Mouse (Mus musculus) limb, embryonic 11.5 days (tissue): ENCODE data around the gene Rfx8. TPM values are rescaled to one million over a fixed set of nuclear protein-coding genes. Genes with fewer than 3 reads are reported as not detected.
"Not testable (repeated sequence)": the region's sequence is repeated elsewhere in the genome, so short reads cannot be mapped to it uniquely, and the experiment has no call there.

ENCODE experiments used
- ATAC-seq: fragments of 200-750 bp; cut with Nextera tagmentation; 2 replicates; pipeline ENCODE4 v1.8.0; 2017; ENCODE audit warnings: low read depth; ENCODE audit not compliant: insufficient number of reproducible peaks, low FRiP score, low TSS enrichment
- DNase-seq: peaks from one replicate; pipeline ENCODE4 v3.0.0-alpha.2; 2015; ENCODE audit warnings: low spot score
- H3K27ac ChIP-seq: fragments of 300-500 bp; sonication (generic); replicated peaks from 2 replicates; pipeline ENCODE4 v1.5.1; 2014; ENCODE audit warnings: low read depth, mild to moderate bottlenecking, low read length
- H3K27me3 ChIP-seq: fragments of 300-500 bp; sonication (generic); 2 replicates; pipeline ENCODE4 v1.6.1; 2014; ENCODE audit warnings: mild to moderate bottlenecking, low read length, mixed read lengths; ENCODE audit not compliant: control insufficient read depth, insufficient read depth
- H3K36me3 ChIP-seq: fragments of 300-500 bp; sonication (generic); 2 replicates; pipeline ENCODE4 v1.6.1; 2014; ENCODE audit warnings: mild to moderate bottlenecking, low read length, moderate library complexity, mixed read lengths; ENCODE audit not compliant: control insufficient read depth, insufficient read depth
- H3K4me1 ChIP-seq: fragments of 300-500 bp; sonication (generic); 2 replicates; pipeline ENCODE4 v1.6.1; 2014; ENCODE audit warnings: low read length, mixed read lengths; ENCODE audit not compliant: control insufficient read depth, insufficient read depth
- H3K4me2 ChIP-seq: fragments of 300-500 bp; sonication (generic); 2 replicates; pipeline ENCODE4 v1.6.1; 2014; ENCODE audit warnings: low read depth, mild to moderate bottlenecking, moderate library complexity; ENCODE audit not compliant: severe bottlenecking
- H3K4me3 ChIP-seq: fragments of 300-500 bp; sonication (generic); 2 replicates; pipeline ENCODE4 v1.5.1; 2014; ENCODE audit warnings: low read depth, low read length
- H3K9ac ChIP-seq: fragments of 300-500 bp; sonication (generic); 2 replicates; pipeline ENCODE4 v1.6.1; 2014; ENCODE audit warnings: mild to moderate bottlenecking, low read length
- H3K9me3 ChIP-seq: fragments of 300-500 bp; sonication (generic); 2 replicates; pipeline ENCODE4 v1.6.1; 2016; ENCODE audit warnings: low read length; ENCODE audit not compliant: control insufficient read depth
- WGBS: fragments of 180-500 bp; shearing (Covaris S2); extraction: QIAGEN DNeasy Blood & Tissue Kit; methylation state at CpG from one replicate; pipeline ENCODE4 v1.1.7; 2014; 5-methylcytosine and 5-hydroxymethylcytosine counted together
- polyA plus RNA-seq: library from polyadenylated mRNA; unstranded; fragments of >200 nt; fragmentation: Nextera tagmentation; extraction: Ambion mirVana; gene quantifications from 2 replicates; pipeline ENCODE4 v1.2.1, GENCODE M21; 2014

Gene Rfx8
- polyA plus RNA-seq, 1 experiment from 2014 or later = 0.96 TPM

DNA sequence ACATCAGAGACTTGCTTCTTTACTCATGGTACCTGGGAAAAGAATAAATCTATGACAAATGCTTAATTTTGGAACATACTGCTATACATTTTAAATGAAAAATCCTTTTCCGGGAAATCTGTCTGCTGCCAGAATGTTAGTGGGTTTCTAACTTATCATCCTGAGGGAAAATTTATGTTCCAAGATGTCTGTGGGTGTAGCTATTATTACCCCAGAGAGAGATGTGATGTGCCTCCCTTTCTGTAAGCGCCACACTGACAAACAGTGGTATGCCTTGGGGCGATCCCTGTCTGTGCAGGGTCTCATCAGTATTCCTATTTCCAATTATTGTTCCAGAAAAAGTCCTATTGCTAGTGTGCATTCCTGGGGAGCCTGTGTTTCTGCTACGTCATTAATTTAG, 57.7 kb downstream of the Rfx8 start:
- no peak overlapping the region for H3K9ac ChIP-seq
- WGBS = 88% methylated on average over 4 of the region's 4 CpGs
- H3K9me3 ChIP-seq = no peaks in the 10 kb centered on the region
- ATAC-seq (no peak), DNase-seq (no peak)
- H3K4me3 ChIP-seq = no peak overlapping the region
- H3K4me2 ChIP-seq = no peak overlapping the region
- no peaks in the 10 kb centered on the region for H3K27me3 ChIP-seq
- H3K36me3 ChIP-seq = no peaks in the 10 kb centered on the region
- H3K4me1 ChIP-seq = no peaks in the 10 kb centered on the region; the same call in 1 of the 2 replicates
- no peak overlapping the region for H3K27ac ChIP-seq

DNA sequence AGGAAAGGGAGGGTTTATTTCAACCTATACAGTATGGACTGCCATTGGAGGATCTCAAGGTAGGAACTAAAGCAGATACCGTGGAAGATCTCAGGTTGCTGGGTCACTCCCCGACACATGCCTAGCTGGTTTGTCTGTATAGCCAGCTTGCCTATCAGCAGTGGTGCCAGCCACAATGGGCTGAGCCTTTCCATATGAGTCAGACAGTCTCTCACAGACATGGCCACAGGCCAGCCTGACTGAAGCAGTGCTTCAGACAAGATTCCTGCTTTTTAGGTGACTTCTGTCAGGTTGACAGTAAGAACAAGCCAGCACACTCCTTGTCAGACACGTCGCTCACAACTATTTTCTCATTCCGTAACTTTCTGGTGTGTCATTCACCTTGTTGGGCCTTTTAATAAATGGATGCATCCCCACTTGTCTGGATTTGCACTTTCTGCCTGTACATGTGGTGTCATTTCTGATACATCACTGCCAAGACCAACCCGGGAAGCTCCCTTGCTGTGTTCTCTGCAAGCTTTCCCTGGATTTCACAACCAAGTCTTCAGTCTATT, 63.7 kb downstream of the Rfx8 start:
- H3K9ac ChIP-seq = no peak overlapping the region
- no peaks in the 10 kb centered on the region for H3K36me3 ChIP-seq
- H3K27me3 ChIP-seq = peaks cover 2% of the 10 kb centered on the region
- DNase-seq (no peak), ATAC-seq (no peak)
- no peaks in the 10 kb centered on the region for H3K4me1 ChIP-seq
- no peaks in the 10 kb centered on the region for H3K9me3 ChIP-seq
- no peak overlapping the region for H3K4me2 ChIP-seq
- WGBS = 75% methylated on average over 6 of the region's 6 CpGs
- H3K4me3 ChIP-seq = no peak overlapping the region
- no peak overlapping the region for H3K27ac ChIP-seq

DNA sequence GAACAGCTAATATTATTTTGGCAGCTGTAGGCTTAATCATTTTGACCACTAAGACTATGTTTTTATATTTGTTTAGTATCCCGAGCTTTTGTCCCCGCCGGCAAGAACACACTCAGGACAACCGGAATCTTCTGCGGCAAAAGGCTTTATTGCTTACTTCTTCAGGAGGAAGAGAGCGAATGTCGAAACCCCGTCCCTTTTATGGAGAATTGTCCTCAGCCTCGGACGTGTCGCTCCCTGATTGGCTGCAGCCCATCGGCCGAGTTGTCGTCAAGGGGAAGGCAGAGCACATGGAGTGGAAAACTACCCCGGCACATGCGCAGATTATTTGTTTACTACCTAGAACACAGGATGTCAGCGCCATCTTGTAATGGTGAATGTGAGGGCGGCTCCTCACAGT, 65.9 kb downstream of the Rfx8 start:
- not testable (repeated sequence) for H3K9ac ChIP-seq, ATAC-seq, H3K9me3 ChIP-seq, DNase-seq, H3K4me3 ChIP-seq, H3K4me1 ChIP-seq, H3K4me2 ChIP-seq, H3K27ac ChIP-seq, H3K36me3 ChIP-seq
- H3K27me3 ChIP-seq = peaks cover 19% of the 10 kb centered on the region
- WGBS = 90% methylated on average over 18 of the region's 18 CpGs

DNA sequence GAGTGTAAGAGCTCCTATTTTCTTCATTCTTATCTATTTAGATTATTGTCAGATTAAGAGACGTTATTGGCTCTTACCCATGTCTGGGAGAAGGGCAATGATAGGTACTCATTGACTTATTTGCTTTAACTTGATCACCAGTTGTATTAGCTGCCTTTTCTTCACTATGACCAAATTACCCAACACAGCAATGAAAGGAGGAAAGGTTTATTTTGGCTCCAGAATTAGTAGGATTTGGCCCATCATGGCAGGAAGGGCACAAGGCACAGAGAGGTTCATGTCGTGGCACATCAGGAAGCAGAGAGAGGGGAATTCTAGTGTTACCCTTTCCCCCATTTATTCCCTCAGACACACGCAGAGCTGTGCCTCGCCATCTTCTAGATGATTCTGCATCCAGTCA, 67.8 kb downstream of the Rfx8 start:
- 84% methylated on average over 4 of the region's 4 CpGs for WGBS
- Histone ChIP-seq H3K4me2 (no peak overlapping the region), H3K4me3 (no peak overlapping the region), H3K4me1 (peaks cover 5% of the 10 kb centered on the region), H3K27ac (no peak overlapping the region), H3K9me3 (no peaks in the 10 kb centered on the region), H3K27me3 (peaks cover 29% of the 10 kb centered on the region), H3K9ac (no peak overlapping the region), H3K36me3 (no peaks in the 10 kb centered on the region)
- DNase-seq (no peak), ATAC-seq (no peak)

DNA sequence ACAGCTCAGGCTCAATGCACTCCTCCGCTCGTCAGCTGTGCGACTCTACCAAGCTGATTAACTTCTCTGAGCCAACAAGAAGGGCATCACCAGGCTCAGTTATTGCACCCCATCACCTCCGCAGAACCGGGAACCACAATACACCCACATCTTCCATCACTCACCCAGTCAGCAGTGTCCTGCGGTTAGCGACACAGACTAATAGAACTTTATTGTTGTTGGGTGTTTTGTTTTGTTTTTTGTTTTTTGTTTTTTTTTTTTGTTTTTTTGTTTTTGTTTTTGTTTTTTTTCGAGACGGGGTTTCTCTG, 69.6 kb downstream of the Rfx8 start, which contains the start of gene Creg2:
Creg2 (minus strand) TSS at position 234 of the 308 bp plus-strand sequence.
- Histone ChIP-seq H3K9me3 (no peaks in the 10 kb centered on the region), H3K4me3 (peak within 1 kb of the TSS; percentile 41), H3K27ac (no peak within 1 kb of the TSS), H3K36me3 (no peaks in the 10 kb centered on the region), H3K9ac (peak within 1 kb of the TSS; percentile 43), H3K27me3 (peaks cover 29% of the 10 kb centered on the region), H3K4me1 (peaks cover 5% of the 10 kb centered on the region), H3K4me2 (peak within 1 kb of the TSS; percentile 94)
- WGBS = 42% methylated on average over 9 of the region's 9 CpGs
- ATAC-seq (no peak), DNase-seq (no peak)

DNA sequence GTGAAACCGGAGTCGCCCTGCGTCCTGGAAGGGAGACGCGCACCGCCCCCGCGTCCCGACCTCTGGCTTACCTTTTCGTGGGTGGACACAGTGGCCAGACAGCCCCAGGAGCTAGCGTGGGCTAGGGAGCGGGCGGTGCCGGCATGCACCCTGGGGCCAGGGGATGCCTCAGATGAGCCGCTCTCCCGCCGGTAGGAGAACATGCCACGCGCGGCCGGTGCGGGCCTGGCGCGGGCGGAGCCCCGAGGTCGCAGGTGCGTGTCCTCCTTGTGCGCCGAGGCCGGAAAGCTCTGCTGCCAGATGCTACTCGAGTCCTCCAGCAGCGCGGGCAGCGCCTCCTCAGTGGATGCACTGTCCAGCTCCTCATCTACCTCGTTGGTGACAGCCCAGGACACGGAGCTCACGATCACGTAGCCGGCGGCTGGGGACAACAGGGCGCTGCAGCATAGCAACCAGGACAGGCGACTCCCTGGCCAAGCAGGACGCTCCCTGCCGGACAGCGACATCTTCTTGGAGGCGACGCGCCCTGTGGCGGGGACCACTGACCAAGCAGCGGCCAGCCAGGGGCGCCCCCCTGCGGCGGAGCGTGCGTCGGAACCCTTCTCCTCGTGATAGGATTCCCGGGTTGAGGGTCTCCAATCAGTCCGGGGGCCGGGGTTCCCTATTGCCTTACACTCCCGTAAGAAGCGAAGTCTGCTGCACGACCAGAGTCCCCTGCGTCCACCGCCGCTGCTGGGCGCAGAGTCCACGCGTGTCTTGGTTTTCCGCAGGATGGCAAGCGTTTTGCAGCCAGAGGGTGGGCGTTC, 70.2 kb downstream of the Rfx8 start:
- H3K27ac ChIP-seq = no peak overlapping the region
- peaks cover 5% of the 10 kb centered on the region for H3K4me1 ChIP-seq
- H3K4me2 ChIP-seq = peak overlapping the region; percentile 94
- H3K36me3 ChIP-seq = no peaks in the 10 kb centered on the region
- 1% methylated on average over 73 of the region's 73 CpGs for WGBS
- H3K9ac ChIP-seq = peak overlapping the region; percentile 43
- ATAC-seq (peak; percentile 68), DNase-seq (peak; percentile 83)
- no peaks in the 10 kb centered on the region for H3K9me3 ChIP-seq
- peaks cover 29% of the 10 kb centered on the region for H3K27me3 ChIP-seq
- peak overlapping the region; percentile 41 for H3K4me3 ChIP-seq

DNA sequence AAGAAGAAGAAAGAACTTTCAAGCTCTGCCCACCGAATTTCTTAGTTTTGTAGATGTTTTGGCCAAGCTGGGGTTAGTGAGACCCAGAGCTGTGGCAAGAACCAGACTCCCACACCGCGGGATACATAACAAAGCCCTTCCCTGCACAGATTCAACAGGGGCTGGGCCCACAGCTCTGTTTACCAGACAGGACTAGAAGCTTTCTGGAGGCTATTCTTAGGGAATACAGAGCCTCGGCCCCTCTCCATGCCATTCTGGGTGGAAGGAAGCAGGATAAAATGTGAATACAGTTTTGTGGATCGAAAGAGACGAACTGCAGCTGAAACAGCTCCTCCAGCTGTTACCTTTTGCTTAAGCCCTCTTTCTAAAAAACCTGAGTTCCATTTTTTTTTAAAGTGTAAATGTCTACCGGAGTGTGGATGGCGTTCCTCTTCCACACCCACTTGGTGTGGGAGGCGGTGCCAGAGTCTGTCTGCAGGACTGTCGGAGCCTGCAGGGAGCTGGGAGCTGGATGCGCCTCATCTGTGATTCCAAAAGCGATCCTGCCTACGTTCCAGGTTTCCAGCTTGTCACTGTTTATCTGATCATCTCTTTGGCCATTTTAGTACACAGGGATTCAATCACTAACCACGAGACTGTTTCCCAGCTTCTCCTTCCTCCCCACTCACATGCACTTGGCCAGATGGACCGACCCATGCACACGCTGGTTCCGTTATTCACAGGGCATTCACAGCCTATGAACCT, 70.9 kb downstream of the Rfx8 start:
- WGBS = 21% methylated on average over 17 of the region's 17 CpGs
- Histone ChIP-seq H3K27me3 (peaks cover 29% of the 10 kb centered on the region), H3K27ac (no peak overlapping the region), H3K9ac (peak overlapping the region; percentile 43; the same call in 1 of the 2 replicates), H3K36me3 (no peaks in the 10 kb centered on the region), H3K4me2 (peak overlapping the region; percentile 94), H3K4me1 (peaks cover 5% of the 10 kb centered on the region), H3K4me3 (peak overlapping the region; percentile 41), H3K9me3 (no peaks in the 10 kb centered on the region)
- ATAC-seq (no peak), DNase-seq (no peak)

DNA sequence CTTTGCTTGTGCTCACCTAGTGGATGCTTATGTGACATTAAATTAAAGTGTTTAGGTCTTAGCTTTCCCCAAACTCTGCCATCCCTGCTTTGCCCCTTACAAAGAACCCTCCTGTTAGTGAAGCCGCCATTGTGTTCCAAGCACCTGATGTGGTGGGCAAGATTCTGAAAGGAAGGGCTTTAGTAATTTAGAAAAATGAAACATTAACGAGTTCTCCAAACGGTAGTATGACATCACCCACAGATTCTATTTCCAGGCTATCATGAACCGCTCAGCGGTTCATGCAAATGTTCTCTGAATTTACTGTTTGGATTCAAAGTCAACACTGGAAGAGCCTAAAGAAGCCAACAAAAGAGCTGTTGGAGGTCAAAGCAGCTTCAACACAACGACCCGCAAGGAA, 72.2 kb downstream of the Rfx8 start:
- no peak overlapping the region for H3K4me3 ChIP-seq
- no peak overlapping the region for H3K4me2 ChIP-seq
- H3K9ac ChIP-seq = no peak overlapping the region
- peaks cover 5% of the 10 kb centered on the region for H3K4me1 ChIP-seq
- WGBS = 92% methylated on average over 7 of the region's 7 CpGs
- H3K27me3 ChIP-seq = peaks cover 29% of the 10 kb centered on the region
- H3K36me3 ChIP-seq = no peaks in the 10 kb centered on the region
- H3K27ac ChIP-seq = no peak overlapping the region
- no peaks in the 10 kb centered on the region for H3K9me3 ChIP-seq
- ATAC-seq (no peak), DNase-seq (no peak)
